Mouse (Mus musculus) forebrain, postnatal 0 days (tissue): ENCODE data around the gene Mrgpra2b. TPM values are rescaled to one million over a fixed set of nuclear protein-coding genes. Genes with fewer than 3 reads are reported as not detected.
"Not testable (repeated sequence)": the region's sequence is repeated elsewhere in the genome, so short reads cannot be mapped to it uniquely, and the experiment has no call there.

Source experiments
- ATAC-seq: fragments of 200-750 bp; cut with Nextera tagmentation; 2 replicates; pipeline ENCODE4 v1.8.0; 2017; ENCODE audit warnings: mild to moderate bottlenecking, moderate library complexity
- DNase-seq: peaks from one replicate; pipeline ENCODE4 v3.0.0-alpha.2; 2015
- H3K27ac ChIP-seq: fragments of 300-500 bp; sonication (generic); 2 replicates; pipeline ENCODE4 v1.5.1; 2014; ENCODE audit warnings: low read depth, mild to moderate bottlenecking, antibody characterized with exemption, low read length, moderate library complexity, mixed read lengths
- H3K27me3 ChIP-seq: fragments of 300-500 bp; sonication (generic); 2 replicates; pipeline ENCODE4 v1.6.1; 2014; ENCODE audit warnings: mild to moderate bottlenecking, low read length, mixed read lengths; ENCODE audit not compliant: insufficient read depth
- H3K36me3 ChIP-seq: fragments of 300-500 bp; sonication (generic); 2 replicates; pipeline ENCODE4 v1.6.1; 2014; ENCODE audit warnings: mild to moderate bottlenecking, moderate library complexity; ENCODE audit not compliant: insufficient read depth
- H3K4me1 ChIP-seq: fragments of 300-500 bp; sonication (generic); 2 replicates; pipeline ENCODE4 v1.6.1; 2014; ENCODE audit warnings: antibody characterized with exemption; ENCODE audit not compliant: insufficient read depth
- H3K4me2 ChIP-seq: fragments of 300-500 bp; sonication (generic); 2 replicates; pipeline ENCODE4 v1.6.1; 2014; ENCODE audit warnings: low read depth, mild to moderate bottlenecking, moderate library complexity
- H3K4me3 ChIP-seq: fragments of 300-500 bp; sonication (generic); 2 replicates; pipeline ENCODE4 v1.5.1; 2014; ENCODE audit warnings: low read depth, low read length, mixed read lengths
- H3K9ac ChIP-seq: fragments of 300-500 bp; sonication (generic); 2 replicates; pipeline ENCODE4 v1.6.1; 2014; ENCODE audit warnings: mild to moderate bottlenecking
- H3K9me3 ChIP-seq: fragments of 300-500 bp; sonication (generic); 2 replicates; pipeline ENCODE4 v1.6.1; 2016; ENCODE audit warnings: low read length
- WGBS: fragments of 180-500 bp; shearing (Covaris S2); extraction: QIAGEN DNeasy Blood & Tissue Kit; methylation state at CpG from one replicate; pipeline ENCODE4 v1.1.7; 2014; 5-methylcytosine and 5-hydroxymethylcytosine counted together
- polyA plus RNA-seq: library from polyadenylated mRNA; unstranded; fragments of >200 nt; fragmentation: Nextera tagmentation; extraction: Ambion mirVana; gene quantifications from 2 replicates; pipeline ENCODE4 v1.2.1, GENCODE M21; 2015
- total RNA-seq: library from RNA; depleted of rRNA; stranded (reverse); fragments of >200 nt; gene quantifications from 2 replicates; pipeline ENCODE4 v1.2.3, GENCODE M21; 2014; rRNA removed

Gene Mrgpra2b
- total and polyA plus RNA-seq, 2 experiments from 2014 or later = not detected

DNA sequence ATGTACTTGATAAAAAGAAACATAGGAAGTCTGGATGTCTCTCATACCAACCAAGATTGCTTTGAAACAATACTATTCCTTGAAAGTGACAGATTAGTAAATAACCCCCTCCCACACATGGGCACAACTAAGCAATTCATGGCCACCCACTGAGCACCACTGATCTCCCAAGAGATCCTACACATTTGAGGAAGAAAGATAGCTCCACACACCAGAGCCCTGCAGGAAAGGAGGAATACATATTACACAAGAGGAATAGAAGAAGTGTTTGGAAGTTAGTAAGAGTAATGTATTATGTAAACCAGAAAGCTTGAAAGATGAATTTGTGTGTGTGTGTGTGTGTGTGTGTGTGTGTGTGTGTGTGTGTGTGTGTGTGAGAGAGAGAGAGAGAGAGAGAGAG lies 82.9 kb downstream of the Mrgpra2b start:
- not testable (repeated sequence) for DNase-seq, H3K9me3 ChIP-seq, H3K9ac ChIP-seq, ATAC-seq, H3K27ac ChIP-seq, H3K27me3 ChIP-seq, H3K4me3 ChIP-seq, H3K4me1 ChIP-seq, H3K4me2 ChIP-seq, H3K36me3 ChIP-seq

DNA sequence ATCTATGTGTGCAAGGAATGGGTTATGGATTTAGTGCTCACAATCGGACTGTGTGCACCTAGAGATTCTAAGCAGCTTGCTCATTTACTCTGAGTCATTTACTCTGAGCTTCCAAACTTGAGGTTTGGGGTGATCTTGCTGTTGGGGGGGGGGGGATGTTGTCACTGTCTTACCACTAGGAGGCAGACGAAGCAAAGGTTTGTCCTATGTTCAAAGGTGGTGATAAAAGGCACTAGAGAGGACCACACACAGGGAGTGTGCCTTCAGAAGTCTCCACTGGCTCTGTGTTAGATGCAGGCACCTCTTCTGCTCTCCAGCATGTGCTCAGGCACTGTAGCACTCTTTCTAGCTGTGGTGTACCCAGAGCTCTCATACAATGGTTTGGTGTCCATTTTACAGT lies 92.2 kb downstream of the Mrgpra2b start:
- not testable (repeated sequence) for H3K4me1 ChIP-seq, ATAC-seq, DNase-seq

DNA sequence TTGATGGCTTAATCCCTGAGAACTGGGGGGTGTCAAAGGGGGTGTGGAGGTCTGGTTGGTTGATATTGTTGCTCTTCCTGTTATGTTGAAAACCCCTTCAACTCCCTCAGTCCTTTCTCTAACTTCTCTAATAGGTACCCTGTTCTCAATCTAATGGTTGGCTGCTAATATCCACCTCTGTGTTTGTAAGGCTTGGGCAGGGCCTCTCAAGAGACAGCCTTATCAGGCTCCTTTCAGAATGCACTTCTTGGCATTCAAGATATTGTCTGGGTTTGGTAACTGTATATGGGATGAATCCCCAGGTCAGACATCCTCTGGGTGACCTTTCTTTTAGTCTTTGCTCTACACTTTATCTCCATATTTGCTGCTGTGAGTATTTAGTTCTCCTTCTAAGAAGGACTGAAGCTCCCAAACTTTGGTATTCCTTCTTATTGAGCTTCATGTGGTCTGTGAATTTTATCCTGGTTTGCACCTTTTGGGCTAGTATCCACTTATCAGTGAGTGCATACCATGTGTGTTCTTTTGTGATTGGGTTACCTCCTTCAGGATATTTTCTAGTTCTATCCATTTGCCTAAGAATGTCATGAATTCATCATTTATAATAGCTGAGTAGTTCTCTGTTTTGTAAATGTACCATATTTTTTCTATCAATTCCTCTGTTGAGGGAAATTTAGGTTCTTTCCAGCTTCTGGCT lies 100.7 kb downstream of the Mrgpra2b start:
- H3K27me3 ChIP-seq, H3K9ac ChIP-seq, H3K36me3 ChIP-seq, ATAC-seq, H3K9me3 ChIP-seq, H3K4me1 ChIP-seq, DNase-seq, H3K27ac ChIP-seq, H3K4me3 ChIP-seq, H3K4me2 ChIP-seq: not testable (repeated sequence)

More for the DNA sequence above, 92.2 kb downstream of the Mrgpra2b start:
- H3K9me3 ChIP-seq, H3K4me3 ChIP-seq, H3K27ac ChIP-seq, H3K36me3 ChIP-seq, H3K4me2 ChIP-seq, H3K27me3 ChIP-seq, H3K9ac ChIP-seq: not testable (repeated sequence)
- WGBS = 38% methylated on average over 1 of the region's 2 CpGs

Other genes with a start within 250 kb of the Mrgpra2b start
- not detected in 2 replicates for gene Mrgpra1, start 174.6 kb downstream of the Mrgpra2b start, total RNA-seq
- gene Mrgpra1, start 174.6 kb downstream of the Mrgpra2b start, polyA plus RNA-seq = not detected in 2 replicates
- gene Mrgpra2a, start 76.7 kb downstream of the Mrgpra2b start, total RNA-seq = not detected in 2 replicates
- gene Mrgpra2a, start 76.7 kb downstream of the Mrgpra2b start, polyA plus RNA-seq = not detected in 2 replicates
- not detected in 2 replicates for gene Mrgpra3, start 72.5 kb upstream of the Mrgpra2b start, total RNA-seq
- not detected in 2 replicates for gene Mrgpra3, start 72.5 kb upstream of the Mrgpra2b start, polyA plus RNA-seq